Mouse (Mus musculus) ES-Bruce4 (cell line): ENCODE results near the gene Gabrb2.

Source experiments
- EP300 ChIP-seq: IDR thresholded peaks from 2 replicates; pipeline ENCODE4 v1.6.1; 2011; ENCODE audit warnings: low read depth, low read length; ENCODE audit not compliant: insufficient read depth
- POLR2A ChIP-seq: IDR thresholded peaks from one replicate; pipeline ENCODE4 v1.8.1; 2011; ENCODE audit warnings: low read length; ENCODE audit not compliant: insufficient read depth

DNA sequence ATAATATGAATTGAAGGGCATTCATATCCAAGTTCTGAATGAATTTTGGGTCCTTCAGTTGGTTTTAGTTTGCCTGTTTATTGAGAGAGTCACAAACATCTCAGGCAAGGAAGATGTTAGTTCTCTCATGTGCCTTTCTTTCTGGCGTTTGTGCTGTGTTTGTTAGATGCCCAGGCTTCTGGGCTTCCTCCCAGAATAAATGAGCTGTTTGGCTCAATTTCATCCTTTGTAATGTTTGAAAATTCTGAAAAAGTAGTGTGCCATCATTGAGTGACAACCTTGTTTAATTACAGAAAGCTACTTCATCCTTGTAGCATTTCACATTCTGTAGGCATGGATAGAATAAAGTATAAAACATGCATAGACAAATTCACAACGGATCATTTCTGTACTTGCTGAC is 85.9 kb downstream of the Gabrb2 start:
- TF ChIP-seq POLR2A (no peak), EP300 (no peak)
